Mouse (Mus musculus) forebrain, embryonic 14.5 days (tissue): ENCODE data around the gene Bcap31. TPM values are rescaled to one million over a fixed set of nuclear protein-coding genes. Genes with fewer than 3 reads are reported as not detected.

Experiments
- ATAC-seq: fragments of 200-750 bp; cut with Nextera tagmentation; 2 replicates; pipeline ENCODE4 v1.8.0; 2017; ENCODE audit warnings: mild to moderate bottlenecking, moderate library complexity
- DNase-seq: peaks from one replicate; pipeline ENCODE4 v3.0.0-alpha.2; 2015; ENCODE audit warnings: low spot score
- H3K27ac ChIP-seq: fragments of 300-500 bp; sonication (generic); 2 replicates; pipeline ENCODE4 v1.5.1; 2014; ENCODE audit warnings: low read depth, mild to moderate bottlenecking, control low read depth, low read length, moderate library complexity
- H3K27me3 ChIP-seq: fragments of 300-500 bp; sonication (generic); replicated peaks from 2 replicates; pipeline ENCODE4 v1.6.1; 2014; ENCODE audit warnings: low read length, control low read depth, mixed read lengths; ENCODE audit not compliant: control insufficient read depth, insufficient read depth
- H3K36me3 ChIP-seq: fragments of 300-500 bp; sonication (generic); 2 replicates; pipeline ENCODE4 v1.6.1; 2014; ENCODE audit warnings: low read length, control low read depth; ENCODE audit not compliant: control insufficient read depth, insufficient read depth
- H3K4me1 ChIP-seq: fragments of 300-500 bp; sonication (generic); 2 replicates; pipeline ENCODE4 v1.6.1; 2014; ENCODE audit warnings: antibody characterized with exemption, low read length, control low read depth; ENCODE audit not compliant: control insufficient read depth, insufficient read depth
- H3K4me2 ChIP-seq: fragments of 300-500 bp; sonication (generic); 2 replicates; pipeline ENCODE4 v1.6.1; 2014; ENCODE audit warnings: mild to moderate bottlenecking, control low read depth, low read length
- H3K4me3 ChIP-seq: fragments of 300-500 bp; sonication (generic); 2 replicates; pipeline ENCODE4 v1.5.1; 2014; ENCODE audit warnings: low read depth, low read length, control low read depth
- H3K9ac ChIP-seq: fragments of 300-500 bp; sonication (generic); 2 replicates; pipeline ENCODE4 v1.6.1; 2014; ENCODE audit warnings: mild to moderate bottlenecking, low read length, control low read depth, moderate library complexity
- H3K9me3 ChIP-seq: fragments of 300-500 bp; sonication (generic); replicated peaks from 2 replicates; pipeline ENCODE4 v1.6.1; 2016; ENCODE audit warnings: low read length, control low read depth, mixed read lengths; ENCODE audit not compliant: control insufficient read depth
- WGBS: fragments of 180-500 bp; shearing (Covaris S2); extraction: QIAGEN DNeasy Blood & Tissue Kit; methylation state at CpG from one replicate; pipeline ENCODE4 v1.1.7; 2014; 5-methylcytosine and 5-hydroxymethylcytosine counted together
- polyA plus RNA-seq: library from polyadenylated mRNA; unstranded; fragments of >200 nt; fragmentation: Nextera tagmentation; extraction: Ambion mirVana; gene quantifications from 2 replicates; pipeline ENCODE4 v1.2.1, GENCODE M21; 2014

The Bcap31 gene
- polyA plus RNA-seq, 1 experiment from 2014 or later: 113 TPM

DNA sequence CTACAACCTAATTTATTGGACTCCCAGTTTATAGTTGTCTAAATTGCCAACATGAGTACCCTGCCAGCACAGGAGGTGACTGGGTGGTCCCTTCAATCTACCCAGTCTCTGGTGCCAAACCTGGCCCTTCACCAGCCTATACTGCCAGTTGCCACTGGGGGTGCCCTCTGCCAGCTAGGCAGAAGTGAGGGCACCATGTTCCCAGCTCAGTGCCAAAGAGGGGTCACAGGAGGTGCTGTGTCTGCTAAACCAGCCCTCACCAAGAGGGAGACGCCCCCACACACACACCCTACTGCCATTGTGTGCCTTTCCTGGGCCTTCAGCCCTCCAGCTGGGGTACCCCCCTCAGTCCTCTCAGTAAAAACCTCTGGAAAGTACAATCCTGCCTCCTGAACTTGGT, 22.2 kb upstream of the Bcap31 start:
- Histone ChIP-seq H3K4me1 (no peaks in the 10 kb centered on the region), H3K36me3 (no peaks in the 10 kb centered on the region), H3K27ac (no peak overlapping the region), H3K4me3 (no peak overlapping the region), H3K4me2 (no peak overlapping the region), H3K9ac (no peak overlapping the region), H3K27me3 (no peaks in the 10 kb centered on the region), H3K9me3 (no peaks in the 10 kb centered on the region)
- ATAC-seq (no peak), DNase-seq (no peak)
- 43% methylated on average over 1 of the region's 1 CpGs for WGBS

DNA sequence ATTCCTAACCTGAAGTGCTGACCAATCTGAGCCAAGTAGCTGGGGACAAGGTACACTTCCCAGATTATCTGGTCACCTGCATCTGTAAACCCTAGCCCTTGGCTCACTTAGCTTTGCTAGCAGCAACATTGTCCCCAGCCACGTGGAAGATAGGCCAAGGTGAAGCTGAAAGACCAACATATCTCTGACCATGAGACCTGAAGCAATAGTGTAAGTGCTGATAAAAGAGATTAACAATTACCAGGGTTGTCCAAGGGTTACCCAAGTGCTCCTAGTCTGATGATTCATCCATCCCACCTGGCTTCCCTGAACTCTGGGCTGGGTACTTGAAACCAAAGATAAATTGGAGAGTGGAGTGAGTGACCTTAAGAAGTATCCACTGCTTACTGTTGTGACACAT, 14.9 kb upstream of the Bcap31 start:
- Histone ChIP-seq H3K4me1 (no peaks in the 10 kb centered on the region), H3K9me3 (no peaks in the 10 kb centered on the region), H3K4me2 (no peak overlapping the region), H3K27me3 (no peaks in the 10 kb centered on the region), H3K4me3 (no peak overlapping the region), H3K27ac (no peak overlapping the region), H3K36me3 (no peaks in the 10 kb centered on the region), H3K9ac (no peak overlapping the region)
- DNase-seq (no peak), ATAC-seq (no peak)
- 42% methylated on average over 1 of the region's 1 CpGs for WGBS

DNA sequence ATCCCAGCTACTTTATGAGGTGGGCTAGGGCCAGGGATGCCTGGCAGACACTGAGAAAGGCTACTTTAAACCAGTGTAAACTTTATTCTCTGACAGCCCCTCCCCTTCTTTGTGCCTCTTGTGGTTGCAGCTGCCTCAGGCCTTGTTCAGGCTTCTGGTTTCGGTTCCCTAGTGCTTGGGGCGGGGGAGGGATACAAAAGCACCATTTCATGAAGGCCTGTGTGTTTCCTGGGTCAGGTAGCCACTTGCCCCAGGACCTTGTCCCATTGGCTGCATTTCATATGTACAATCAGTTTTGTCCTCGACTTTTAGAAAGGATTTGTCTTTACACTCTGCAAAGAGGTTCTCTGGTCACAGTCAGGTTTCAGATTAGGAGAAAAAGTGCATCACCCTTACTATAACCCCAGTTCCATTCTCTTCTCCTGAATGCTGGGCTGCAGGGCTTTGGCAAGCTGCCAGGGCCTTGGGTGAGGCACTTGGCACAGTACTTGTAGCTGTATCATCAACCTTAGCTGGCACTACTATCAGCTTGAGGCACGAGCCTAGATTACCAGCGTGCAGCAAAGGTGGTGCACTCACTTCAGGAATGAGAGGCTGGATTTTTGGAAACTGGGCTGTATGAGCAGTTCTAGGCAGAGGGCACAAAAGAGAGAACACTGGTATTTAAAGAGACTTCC, 2.8 kb upstream of the Bcap31 start:
- Histone ChIP-seq H3K9me3 (no peaks in the 10 kb centered on the region), H3K4me2 (peak overlapping the region; percentile 12; the same call in 1 of the 2 replicates), H3K27me3 (no peaks in the 10 kb centered on the region), H3K9ac (0 out of 2 replicates have a peak overlapping the region, but pooled peaks have one; percentile 17), H3K36me3 (no peaks in the 10 kb centered on the region), H3K27ac (no peak overlapping the region), H3K4me3 (no peak overlapping the region), H3K4me1 (peaks cover 10% of the 10 kb centered on the region; the same call in 1 of the 2 replicates)
- peak; percentile 23 for DNase-seq
- 41% methylated on average over 5 of the region's 5 CpGs for WGBS
- no peak for ATAC-seq

DNA sequence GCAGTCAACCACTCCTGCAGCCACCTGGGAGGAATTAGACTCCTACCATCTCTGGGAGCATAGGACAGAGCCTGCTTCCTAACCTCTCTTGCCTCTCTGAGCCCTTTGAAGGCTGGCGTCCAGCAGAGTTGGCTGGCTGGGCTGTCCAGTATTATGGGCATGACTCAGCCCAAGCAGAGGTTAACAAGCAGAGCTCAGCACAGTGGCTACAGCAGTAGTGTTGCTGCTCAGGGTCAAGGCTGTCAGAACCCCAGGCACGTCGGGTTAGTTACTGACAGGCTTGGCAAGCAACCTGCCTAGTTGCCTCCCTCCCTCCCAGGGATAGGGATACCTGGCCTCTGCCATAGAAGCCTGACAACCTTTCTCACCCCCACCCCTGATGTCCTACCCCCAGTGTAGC, 2.3 kb upstream of the Bcap31 start:
- no peaks in the 10 kb centered on the region for H3K9me3 ChIP-seq
- no peak overlapping the region for H3K27ac ChIP-seq
- ATAC-seq (no peak), DNase-seq (no peak)
- no peaks in the 10 kb centered on the region for H3K36me3 ChIP-seq
- H3K4me3 ChIP-seq: no peak overlapping the region
- H3K27me3 ChIP-seq: no peaks in the 10 kb centered on the region
- H3K4me1 ChIP-seq: peaks cover 10% of the 10 kb centered on the region; the same call in 1 of the 2 replicates
- 0 out of 2 replicates have a peak overlapping the region, but pooled peaks have one; percentile 17 for H3K9ac ChIP-seq
- peak overlapping the region; percentile 12; the same call in 1 of the 2 replicates for H3K4me2 ChIP-seq
- WGBS: 56% methylated on average over 3 of the region's 3 CpGs

DNA sequence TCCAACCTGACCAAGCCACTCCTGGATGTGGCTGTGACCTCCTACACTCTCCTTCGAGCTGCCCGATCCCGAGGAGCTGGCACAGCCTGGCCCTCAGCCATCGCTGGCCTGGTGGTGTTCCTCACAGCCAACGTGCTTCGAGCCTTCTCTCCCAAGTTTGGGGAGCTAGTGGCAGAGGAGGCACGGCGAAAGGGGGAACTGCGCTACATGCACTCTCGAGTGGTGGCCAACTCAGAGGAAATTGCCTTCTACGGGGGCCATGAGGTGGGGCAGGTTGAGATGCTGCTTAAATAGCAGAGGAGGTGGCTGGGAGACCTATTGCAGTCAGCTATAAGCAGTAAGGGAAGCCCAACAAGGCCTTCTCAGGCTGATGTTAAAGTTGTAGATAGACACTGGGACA, 1.7 kb upstream of the Bcap31 start:
- no peak for DNase-seq
- Histone ChIP-seq H3K9me3 (no peaks in the 10 kb centered on the region), H3K27ac (no peak overlapping the region), H3K4me2 (peak overlapping the region; percentile 64), H3K27me3 (no peaks in the 10 kb centered on the region), H3K9ac (peak overlapping the region; percentile 60; the same call in 1 of the 2 replicates), H3K36me3 (no peaks in the 10 kb centered on the region), H3K4me1 (peaks cover 10% of the 10 kb centered on the region; the same call in 1 of the 2 replicates), H3K4me3 (0 out of 2 replicates have a peak overlapping the region, but pooled peaks have one; percentile 44)
- no peak for ATAC-seq
- WGBS: 76% methylated on average over 11 of the region's 11 CpGs

DNA sequence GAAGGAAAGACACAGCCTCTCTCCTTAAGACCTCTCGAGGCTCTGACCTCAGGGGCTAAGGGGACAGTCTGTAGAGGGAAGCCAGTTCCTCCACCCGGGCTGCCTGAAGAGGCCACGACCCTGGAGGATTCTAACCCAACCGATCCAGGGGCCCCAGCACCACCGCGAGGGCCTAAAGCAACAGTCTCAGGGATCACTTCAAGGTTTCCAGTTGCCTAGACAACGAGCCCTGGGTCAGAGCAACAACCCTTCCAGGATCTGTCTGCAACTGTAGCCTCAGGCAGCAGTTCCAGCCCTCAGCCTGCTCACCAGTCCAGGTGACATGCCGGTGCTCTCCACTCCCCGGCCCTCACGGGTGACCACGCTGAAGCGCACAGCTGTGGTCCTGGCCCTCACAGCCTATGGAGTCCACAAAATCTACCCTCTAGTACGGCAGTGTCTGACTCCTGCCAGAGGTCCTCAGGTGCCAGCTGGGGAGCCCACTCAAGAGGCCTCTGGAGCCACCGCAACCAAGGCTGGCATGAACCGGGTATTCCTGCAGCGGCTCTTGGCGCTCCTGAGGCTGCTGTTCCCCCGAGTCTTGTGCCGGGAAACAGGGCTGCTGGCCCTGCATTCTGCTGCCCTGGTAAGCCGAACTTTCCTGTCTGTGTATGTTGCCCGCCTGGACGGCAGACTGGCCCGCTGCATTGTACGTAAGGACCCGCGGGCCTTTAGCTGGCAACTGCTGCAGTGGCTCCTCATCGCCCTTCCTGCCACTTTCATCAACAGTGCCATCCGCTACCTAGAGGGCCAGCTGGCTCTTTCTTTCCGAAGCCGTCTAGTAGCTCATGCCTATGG, 952 bp upstream of the Bcap31 start:
- peak overlapping the region; percentile 64 for H3K4me2 ChIP-seq

DNA sequence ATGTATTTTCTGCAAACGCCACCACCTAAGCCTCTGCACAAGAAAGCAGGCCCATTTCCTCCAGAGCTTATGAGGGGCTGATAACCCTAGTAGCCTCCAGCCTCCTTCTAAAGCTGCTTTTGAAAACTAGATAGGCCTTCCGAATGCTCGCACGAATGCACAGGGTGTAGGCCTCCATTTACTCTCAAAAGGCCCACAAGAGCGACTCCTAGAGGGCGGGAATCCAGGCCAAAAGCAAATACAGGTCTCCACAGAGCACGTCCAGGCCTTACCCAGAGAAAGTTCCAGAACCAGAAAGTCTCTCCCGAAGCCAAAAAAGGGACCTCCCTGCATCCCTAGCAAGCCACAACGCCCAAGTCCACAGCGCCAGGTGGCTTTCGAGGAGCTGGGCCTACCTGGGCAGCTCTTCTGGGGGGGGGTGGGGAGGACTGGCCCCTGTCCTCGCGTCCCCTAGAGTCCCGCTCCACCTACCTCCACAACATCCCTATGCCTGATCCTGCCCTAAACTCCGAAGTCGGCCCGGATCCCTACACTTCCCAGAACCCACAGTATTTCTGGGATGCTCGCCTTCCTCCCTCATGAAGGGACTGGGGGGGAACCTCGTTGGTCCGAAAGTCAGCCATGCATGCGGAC, 383 bp downstream of the Bcap31 start:
- peaks cover 10% of the 10 kb centered on the region; the same call in 1 of the 2 replicates for H3K4me1 ChIP-seq
- 35% methylated on average over 21 of the region's 21 CpGs for WGBS
- H3K4me3 ChIP-seq: peak overlapping the region; percentile 44
- DNase-seq (no peak), ATAC-seq (no peak; the same call in none of the 2 replicates)
- no peaks in the 10 kb centered on the region for H3K27me3 ChIP-seq
- peaks cover 3% of the 10 kb centered on the region; the same call in 1 of the 2 replicates for H3K36me3 ChIP-seq
- H3K27ac ChIP-seq: 0 out of 2 replicates have a peak overlapping the region, but pooled peaks have one; percentile 3
- no peaks in the 10 kb centered on the region for H3K9me3 ChIP-seq
- H3K9ac ChIP-seq: peak overlapping the region; percentile 60
- H3K4me2 ChIP-seq: peak overlapping the region; percentile 64

More for the DNA sequence above, 952 bp upstream of the Bcap31 start:
- DNase-seq (no peak), ATAC-seq (no peak)
- Histone ChIP-seq H3K9ac (peak overlapping the region; percentile 60), H3K27me3 (no peaks in the 10 kb centered on the region), H3K27ac (peak overlapping the region; percentile 52; the same call in 1 of the 2 replicates), H3K4me3 (peak overlapping the region; percentile 44), H3K9me3 (no peaks in the 10 kb centered on the region), H3K4me1 (peaks cover 10% of the 10 kb centered on the region; the same call in 1 of the 2 replicates), H3K36me3 (peaks cover 3% of the 10 kb centered on the region; the same call in 1 of the 2 replicates)
- 40% methylated on average over 28 of the region's 30 CpGs for WGBS

DNA sequence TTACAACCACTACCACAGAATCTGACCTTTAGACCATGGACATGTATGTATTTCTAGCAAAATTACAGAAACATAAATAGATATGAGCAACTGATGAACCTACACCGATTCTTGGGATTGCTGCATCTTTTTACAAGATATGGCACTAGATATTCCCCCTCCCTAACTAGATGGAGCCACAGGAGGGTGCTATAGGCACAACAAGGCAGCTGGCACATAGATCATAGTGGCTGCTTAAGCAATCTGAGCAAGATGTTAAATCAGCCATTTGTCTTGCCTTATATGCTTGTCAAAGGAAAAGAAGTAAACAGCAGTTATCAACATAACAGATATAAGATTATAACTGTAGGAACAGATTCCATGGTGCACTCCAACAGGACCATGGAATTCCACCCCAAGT, 15.5 kb downstream of the Bcap31 start:
- Histone ChIP-seq H3K36me3 (0 out of 2 replicates have a peak, but pooled peaks cover 3% of the 10 kb centered on the region), H3K27ac (no peak overlapping the region), H3K4me1 (no peaks in the 10 kb centered on the region), H3K27me3 (no peaks in the 10 kb centered on the region), H3K9me3 (no peaks in the 10 kb centered on the region), H3K4me2 (no peak overlapping the region), H3K4me3 (no peak overlapping the region), H3K9ac (no peak overlapping the region)
- no peak for ATAC-seq
- peak; percentile 17 for DNase-seq
- 79% methylated on average over 1 of the region's 1 CpGs for WGBS
